Mouse (Mus musculus) embryonic facial prominence, embryonic 14.5 days (tissue): Measurements from ENCODE around the gene Eif2ak3. TPM values are rescaled to one million over a fixed set of nuclear protein-coding genes. Genes with fewer than 3 reads are reported as not detected.
A peak's percentile ranks its signal among the peaks of the same experiment; 100 is the strongest.

Experiments used
- ATAC-seq: fragments of 200-750 bp; cut with Nextera tagmentation; 2 replicates; pipeline ENCODE4 v1.8.0; 2017; ENCODE audit warnings: low read depth, moderate number of reproducible peaks, moderate TSS enrichment
- DNase-seq: peaks from one replicate; pipeline ENCODE4 v3.0.0-alpha.2; 2015; ENCODE audit warnings: low spot score
- H3K27ac ChIP-seq: fragments of 300-500 bp; sonication (generic); replicated peaks from 2 replicates; pipeline ENCODE4 v1.5.1; 2014; ENCODE audit warnings: low read depth, mild to moderate bottlenecking, low read length, moderate library complexity
- H3K27me3 ChIP-seq: fragments of 300-500 bp; sonication (generic); replicated peaks from 2 replicates; pipeline ENCODE4 v1.6.1; 2014; ENCODE audit warnings: low read length; ENCODE audit not compliant: control insufficient read depth, insufficient read depth
- H3K36me3 ChIP-seq: fragments of 300-500 bp; sonication (generic); 2 replicates; pipeline ENCODE4 v1.6.1; 2014; ENCODE audit warnings: low read length, mixed read lengths; ENCODE audit not compliant: control insufficient read depth, insufficient read depth
- H3K4me1 ChIP-seq: fragments of 300-500 bp; sonication (generic); 2 replicates; pipeline ENCODE4 v1.6.1; 2014; ENCODE audit warnings: antibody characterized with exemption, low read length; ENCODE audit not compliant: control insufficient read depth, insufficient read depth
- H3K4me2 ChIP-seq: fragments of 300-500 bp; sonication (generic); 2 replicates; pipeline ENCODE4 v1.6.1; 2014; ENCODE audit warnings: low read depth, mild to moderate bottlenecking, low read length, moderate library complexity, mixed read lengths
- H3K4me3 ChIP-seq: fragments of 300-500 bp; sonication (generic); 2 replicates; pipeline ENCODE4 v1.5.1; 2014; ENCODE audit warnings: low read depth, mild to moderate bottlenecking, low read length
- H3K9ac ChIP-seq: fragments of 300-500 bp; sonication (generic); 2 replicates; pipeline ENCODE4 v1.6.1; 2014; ENCODE audit warnings: low read depth, mild to moderate bottlenecking, low read length, moderate library complexity, mixed read lengths
- H3K9me3 ChIP-seq: fragments of 300-500 bp; sonication (generic); 2 replicates; pipeline ENCODE4 v1.6.1; 2016; ENCODE audit warnings: low read length; ENCODE audit not compliant: control insufficient read depth
- WGBS: fragments of 180-500 bp; shearing (Covaris S2); extraction: QIAGEN DNeasy Blood & Tissue Kit; methylation state at CpG from one replicate; pipeline ENCODE4 v1.1.7; 2014; 5-methylcytosine and 5-hydroxymethylcytosine counted together
- polyA plus RNA-seq: library from polyadenylated mRNA; unstranded; fragments of >200 nt; fragmentation: Nextera tagmentation; extraction: Ambion mirVana; gene quantifications from 2 replicates; pipeline ENCODE4 v1.2.1, GENCODE M21; 2014

The Eif2ak3 gene
- polyA plus RNA-seq, 1 experiment from 2014 or later: 13.0 TPM

DNA sequence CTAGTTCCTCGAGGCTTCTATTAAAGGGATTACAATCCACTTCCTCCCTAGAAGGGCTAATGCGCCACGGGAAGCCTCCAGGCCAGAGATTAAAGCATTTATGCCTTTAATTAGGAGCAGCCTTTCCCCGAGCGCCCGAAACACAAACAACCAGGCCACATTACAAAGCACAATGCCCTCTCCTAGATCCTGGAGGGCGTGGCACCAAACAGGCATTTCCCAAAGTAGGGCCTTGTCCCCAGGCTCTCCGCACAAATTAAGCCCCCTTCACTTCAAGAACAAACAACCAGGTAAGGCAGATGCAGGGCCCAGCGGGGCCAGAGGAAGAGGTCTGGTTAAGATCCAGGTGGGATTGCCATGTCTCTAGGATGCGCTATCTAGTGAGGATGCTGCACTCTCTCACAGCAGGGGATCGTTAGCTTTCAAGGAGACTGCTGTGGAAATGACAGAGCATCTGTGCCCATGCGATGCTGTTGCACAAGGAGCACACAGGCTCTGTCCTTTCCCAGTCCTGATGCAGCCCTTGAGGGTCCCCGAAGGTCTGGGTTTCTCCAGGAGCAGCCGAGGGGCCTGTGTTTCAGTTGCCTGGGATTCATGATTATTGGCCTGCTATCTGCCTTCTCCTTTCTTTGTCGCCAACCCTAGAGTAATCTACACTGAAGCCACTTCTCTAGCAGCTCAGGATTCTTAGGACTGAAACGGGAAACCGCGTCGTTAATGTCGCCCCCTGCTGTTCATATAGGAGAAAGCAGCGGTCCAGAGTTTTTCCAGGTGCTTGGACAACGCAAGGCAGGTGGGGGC is 77.2 kb downstream of the Eif2ak3 start:
- no peaks in the 10 kb centered on the region for H3K9me3 ChIP-seq
- peak overlapping the region; percentile 48; the same call in 1 of the 2 replicates for H3K9ac ChIP-seq
- no peaks in the 10 kb centered on the region for H3K36me3 ChIP-seq
- peak overlapping the region; percentile 53 for H3K4me2 ChIP-seq
- H3K27me3 ChIP-seq: no peaks in the 10 kb centered on the region
- peak overlapping the region; percentile 26 for H3K4me3 ChIP-seq
- H3K27ac ChIP-seq: no peak overlapping the region
- DNase-seq (peak; percentile 40), ATAC-seq (peak; percentile 75)
- H3K4me1 ChIP-seq: peaks cover 9% of the 10 kb centered on the region; the same call in 1 of the 2 replicates
- 2% methylated on average over 22 of the region's 22 CpGs for WGBS

DNA sequence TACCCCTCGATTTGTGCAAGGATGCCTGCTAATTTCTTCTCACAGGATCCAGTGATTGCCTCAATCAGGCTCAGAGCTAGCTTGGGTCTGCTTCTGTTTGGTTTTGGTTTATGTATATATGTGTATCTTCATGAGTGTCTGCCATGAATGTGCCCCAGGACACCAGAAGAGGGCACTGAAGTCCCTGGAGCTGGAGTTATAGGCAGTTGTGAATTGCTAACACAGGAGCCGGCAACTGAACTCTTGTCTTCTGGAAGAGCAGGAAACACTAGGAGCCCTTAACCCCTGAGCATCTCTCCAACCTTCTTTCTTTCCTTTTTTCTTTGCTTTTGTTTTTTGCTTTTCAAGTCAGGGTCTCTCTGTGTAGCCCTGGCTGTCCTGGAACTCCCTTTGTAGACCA is 87.5 kb downstream of the Eif2ak3 start:
- H3K9me3 ChIP-seq: no peaks in the 10 kb centered on the region
- H3K27me3 ChIP-seq: no peaks in the 10 kb centered on the region
- ATAC-seq: no peak
- no peak overlapping the region for H3K4me3 ChIP-seq
- H3K27ac ChIP-seq: no peak overlapping the region
- H3K9ac ChIP-seq: no peak overlapping the region
- DNase-seq: no peak
- no peak overlapping the region for H3K4me2 ChIP-seq
- no peaks in the 10 kb centered on the region for H3K36me3 ChIP-seq
- H3K4me1 ChIP-seq: no peaks in the 10 kb centered on the region
- 92% methylated on average over 2 of the region's 2 CpGs for WGBS

DNA sequence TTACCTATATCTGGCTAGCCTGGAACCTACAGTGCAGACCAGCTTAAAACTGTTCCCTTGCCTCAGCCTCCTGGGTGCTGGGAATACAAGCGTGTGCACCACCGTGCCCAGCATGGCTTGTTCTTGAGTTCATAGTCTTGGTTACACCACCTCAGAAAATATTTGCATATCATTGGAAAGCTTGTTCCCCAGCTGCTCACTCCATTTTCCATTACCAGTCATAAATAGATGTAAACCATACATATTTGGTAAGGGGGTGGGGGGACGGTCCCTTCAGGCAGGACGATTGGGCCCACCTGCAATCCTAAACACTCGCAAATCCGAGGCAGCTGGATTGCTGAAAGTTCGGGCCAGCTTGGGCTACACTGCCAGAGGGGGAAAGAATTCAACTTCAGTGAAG is 109.0 kb downstream of the Eif2ak3 start:
- Histone ChIP-seq H3K36me3 (no peaks in the 10 kb centered on the region), H3K9me3 (no peaks in the 10 kb centered on the region), H3K27me3 (peaks cover 56% of the 10 kb centered on the region), H3K4me3 (no peak overlapping the region), H3K27ac (no peak overlapping the region), H3K4me2 (no peak overlapping the region), H3K4me1 (no peaks in the 10 kb centered on the region), H3K9ac (no peak overlapping the region)
- WGBS: 66% methylated on average over 7 of the region's 7 CpGs
- DNase-seq: no peak
- no peak for ATAC-seq

DNA sequence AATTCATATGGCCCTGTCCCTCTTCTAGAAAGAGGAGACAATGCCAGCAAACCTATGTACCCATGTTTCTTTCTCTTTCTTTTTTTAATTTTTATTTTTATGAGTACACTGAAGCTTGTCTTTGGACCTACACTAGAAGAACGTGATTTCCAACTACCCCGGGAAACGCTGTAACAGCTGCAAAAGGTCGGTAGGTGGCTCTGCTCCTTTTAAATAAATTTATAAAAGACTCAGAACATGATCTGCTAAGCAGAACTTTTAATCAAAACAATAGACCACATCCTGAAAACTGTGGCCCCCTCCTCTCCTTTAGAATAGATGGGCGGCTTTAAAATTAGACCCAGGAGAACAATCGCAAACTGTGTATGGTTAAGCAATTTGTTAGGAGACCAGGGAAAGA is 109.7 kb downstream of the Eif2ak3 start:
- no peaks in the 10 kb centered on the region for H3K4me1 ChIP-seq
- H3K9ac ChIP-seq: no peak overlapping the region
- H3K36me3 ChIP-seq: no peaks in the 10 kb centered on the region
- H3K9me3 ChIP-seq: no peaks in the 10 kb centered on the region
- H3K27ac ChIP-seq: no peak overlapping the region
- no peak for ATAC-seq
- H3K4me2 ChIP-seq: no peak overlapping the region
- DNase-seq: peak; percentile 75
- H3K4me3 ChIP-seq: no peak overlapping the region
- WGBS: 4% methylated on average over 6 of the region's 6 CpGs
- H3K27me3 ChIP-seq: peaks cover 63% of the 10 kb centered on the region

Other genes starting within 250 kb of the Eif2ak3 start
- 3.0 and 3.3 TPM in 2 replicates for gene Rpia, start 52.3 kb upstream of the Eif2ak3 start, polyA plus RNA-seq
- not detected in 2 replicates for gene Tex37, start 74.4 kb downstream of the Eif2ak3 start, polyA plus RNA-seq
- 0.51 and 1.0 TPM in 2 replicates for gene Foxi3, start 112.0 kb downstream of the Eif2ak3 start, polyA plus RNA-seq